Comparison of ENCODE assay signal across 8 mouse cellular contexts in genomic region chr19:59076131-59076530, GRCm38 (mm10). TPM values are rescaled to one million over a fixed set of nuclear protein-coding genes. Genes with fewer than 3 reads are reported as not detected.
DNase-seq lines count a peak whose midpoint lies in the region; ATAC-seq and TF ChIP-seq lines count a peak whose summit lies in the region.

No protein-coding gene starts in this region.

- peak; percentile 35; the same call in 1 of the 2 replicates for ATAC-seq in lung, embryonic 14.5 days (ENCODE audit: insufficient read depth)
- ATAC-seq in erythroblast, adult 5-6 weeks (replicated peaks; ENCODE audit: low FRiP score, poor library complexity, severe bottlenecking), result no peak

- H3K4me2 ChIP-seq in lung, embryonic 14.5 days, result peak overlapping the region; percentile 83

- no peak for TF ChIP-seq CTCF in lung, embryonic 14.5 days (IDR thresholded peaks at IDR 0.05; ENCODE audit: low read depth)
- TF ChIP-seq CTCF in lung, adult 2 months (IDR thresholded peaks at IDR 0.05; ENCODE audit: insufficient read depth, low read length), result no peak
- no peak for TF ChIP-seq CTCF in testis, adult 2 months (IDR thresholded peaks at IDR 0.05; ENCODE audit: control insufficient read depth, insufficient read depth, insufficient replicate concordance, low read depth, low read length)

- TF ChIP-seq POLR2A in lung, adult 2 months (IDR thresholded peaks at IDR 0.05; ENCODE audit: borderline replicate concordance, extremely low read depth, low read depth, low read length), result no peak
- TF ChIP-seq POLR2A in testis, adult 2 months (IDR thresholded peaks at IDR 0.05; ENCODE audit: control insufficient read depth, low read depth, low read length), result peak; percentile 43; the same call in 1 of the 2 replicates

- no peak overlapping the region for H3K4me3 ChIP-seq in lung, embryonic 14.5 days (ENCODE audit: low read depth, low read length)
- H3K4me3 ChIP-seq in lung, adult 2 months (replicated peaks; ENCODE audit: extremely low read depth, low read depth, low read length), result no peak overlapping the region
- H3K4me3 ChIP-seq in limb, embryonic 10.5 days, result peak overlapping the region; percentile 72
- no peak overlapping the region for H3K4me3 ChIP-seq in testis, adult 2 months (ENCODE audit: control insufficient read depth, low read depth, low read length)

- H3K36me3 ChIP-seq in lung, embryonic 14.5 days (ENCODE audit: insufficient read depth), result no peaks in the 10 kb centered on the region
- H3K36me3 ChIP-seq in limb, embryonic 10.5 days, result no peaks in the 10 kb centered on the region
- H3K36me3 ChIP-seq in testis, adult 2 months (ENCODE audit: control insufficient read depth, insufficient read depth, low read length), result no peaks in the 10 kb centered on the region

- WGBS in lung, embryonic 14.5 days, result 9% methylated on average over 5 of the region's 5 CpGs
- 17% methylated on average over 5 of the region's 5 CpGs for WGBS in lung, adult 2 months
- WGBS in limb, embryonic 10.5 days, result 15% methylated on average over 5 of the region's 5 CpGs

- DNase-seq in adrenal gland, adult 2 months, result peak; percentile 31
- no peak for DNase-seq in adrenal gland, postnatal 25 days
- DNase-seq in lung, embryonic 14.5 days, result no peak
- DNase-seq in lung, adult 2 months, result no peak
- no peak for DNase-seq in limb, embryonic 10.5 days (ENCODE audit: low spot score)
- no peak for DNase-seq in embryo, embryonic 10.5 days (ENCODE audit: low spot score)

- H3K27ac ChIP-seq in lung, embryonic 14.5 days (ENCODE audit: low read depth), result no peak overlapping the region
- H3K27ac ChIP-seq in limb, embryonic 10.5 days, result no peak overlapping the region
- H3K27ac ChIP-seq in testis, adult 2 months (ENCODE audit: control insufficient read depth, insufficient read depth, low read depth, low read length), result no peak overlapping the region

- no peaks in the 10 kb centered on the region for H3K4me1 ChIP-seq in lung, embryonic 14.5 days (ENCODE audit: insufficient read depth)
- H3K4me1 ChIP-seq in lung, adult 2 months (ENCODE audit: control insufficient read depth, insufficient read depth, low read length), result no peaks in the 10 kb centered on the region
- peaks cover 15% of the 10 kb centered on the region for H3K4me1 ChIP-seq in limb, embryonic 10.5 days
- H3K4me1 ChIP-seq in testis, adult 2 months (ENCODE audit: control insufficient read depth, insufficient read depth, low read length), result peaks cover 9% of the 10 kb centered on the region

- H3K27me3 ChIP-seq in lung, embryonic 14.5 days (ENCODE audit: insufficient read depth, low read length), result peaks cover 27% of the 10 kb centered on the region
- peaks cover 64% of the 10 kb centered on the region for H3K27me3 ChIP-seq in limb, embryonic 10.5 days (ENCODE audit: low read depth, poor library complexity, severe bottlenecking)
- no peaks in the 10 kb centered on the region for H3K27me3 ChIP-seq in testis, adult 2 months (ENCODE audit: control insufficient read depth, insufficient read depth, low read length)

- H3K9ac ChIP-seq in lung, embryonic 14.5 days, result no peak overlapping the region

- no peaks in the 10 kb centered on the region for H3K9me3 ChIP-seq in lung, embryonic 14.5 days (ENCODE audit: low read depth, low read length)
- H3K9me3 ChIP-seq in limb, embryonic 10.5 days (replicated peaks), result no peaks in the 10 kb centered on the region; the same call in 1 of the 2 replicates

RNA-seq across cellular contexts. Expression of gene Shtn1, which starts 0.2 kb away (rescaled TPM):
- total RNA-seq in adrenal gland, adult 2 months (2021), result 10 to 100 TPM; 19.8 to 20.5 TPM
- 1.9 and 2.5 TPM in 2 replicates for polyA plus RNA-seq in adrenal gland, adult 2 months (2012; rRNA removed)
- 15.9 and 19.1 TPM in 2 replicates for total RNA-seq in adrenal gland, postnatal 25 days (2021)
- 6.6 and 7.7 TPM in 2 replicates for polyA plus RNA-seq in lung, embryonic 14.5 days (2014; fragmentation: Nextera tagmentation; extraction: Ambion mirVana)
- 3.4 and 6.4 TPM in 2 replicates for polyA plus RNA-seq in lung, adult 2 months (2012; rRNA removed)
- 0.18 and 0.28 TPM in 2 replicates for polyA plus RNA-seq in limb, embryonic 10.5 days (2016; fragmentation: Nextera tagmentation; extraction: Ambion mirVana)
- polyA plus RNA-seq in testis, adult 2 months (2012; rRNA removed), result 3.4 and 3.9 TPM in 2 replicates
- 0.63 and 1.2 TPM in 2 replicates for total RNA-seq in erythroblast, adult 5-6 weeks (2015; ENCODE audit: low replicate concordance)
- 0.94 and 0.98 TPM in 2 replicates for total RNA-seq in erythroblast, adult 5-6 weeks (2017; ENCODE audit: low replicate concordance)
